Mouse (Mus musculus): ENCODE data around the gene Tnfrsf1b. TPM values are rescaled to one million over a fixed set of nuclear protein-coding genes. Genes with fewer than 3 reads are reported as not detected.

Tnfrsf1b gene
- polyA plus RNA-seq, 1 experiment from 2014 or later, result 2.9 TPM

DNA sequence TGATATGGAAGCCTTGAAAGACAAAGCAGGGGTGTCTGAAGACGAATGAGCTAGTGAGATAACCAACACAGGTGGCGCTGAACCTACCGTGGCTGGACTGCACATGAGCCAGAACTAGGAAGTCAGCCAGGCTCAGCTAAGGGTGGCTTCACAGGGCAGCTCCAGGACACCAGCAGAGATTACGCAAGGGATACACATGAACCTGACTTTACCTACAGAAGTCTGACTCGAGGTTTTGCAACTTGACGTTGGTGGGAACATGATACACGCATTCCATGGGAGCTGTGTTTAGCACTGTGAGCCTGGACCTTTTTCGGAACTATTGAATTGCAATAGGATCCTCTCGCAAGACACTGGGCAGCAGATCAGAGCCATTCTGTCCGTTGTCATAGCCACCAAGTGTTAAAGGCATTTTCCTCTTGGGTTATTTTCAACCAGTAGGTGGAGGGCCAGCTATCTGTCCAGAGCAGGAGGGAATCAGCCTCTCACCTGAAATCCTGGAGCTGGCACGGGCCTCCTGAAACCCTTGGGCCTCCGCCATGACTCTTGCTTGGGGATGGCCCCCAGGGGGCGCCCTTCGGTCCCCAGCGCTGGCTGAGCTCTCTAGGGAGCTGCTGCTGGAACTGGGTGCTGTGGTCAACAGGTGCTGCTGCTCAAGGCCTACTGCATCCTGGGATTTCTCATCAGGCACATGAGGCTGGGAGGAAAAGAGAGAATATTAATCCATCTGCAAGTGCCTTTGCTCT is 27.3 kb downstream of the Tnfrsf1b start:
- Histone ChIP-seq H3K4me3 (ENCODE audit: low read depth, low read length) (no peak overlapping the region), H3K4me2 (replicated peaks; ENCODE audit: low read depth) (no peak overlapping the region), H3K9me3 (ENCODE audit: control insufficient read depth) (no peaks in the 10 kb centered on the region), H3K4me1 (replicated peaks; ENCODE audit: control insufficient read depth, insufficient read depth, low read length) (no peaks in the 10 kb centered on the region), H3K27me3 (replicated peaks; ENCODE audit: control insufficient read depth, insufficient read depth, low read length) (no peaks in the 10 kb centered on the region), H3K9ac (ENCODE audit: low read depth, low read length) (no peak overlapping the region), H3K36me3 (ENCODE audit: control insufficient read depth, insufficient read depth) (peaks cover 20% of the 10 kb centered on the region; the same call in 1 of the 2 replicates), H3K27ac (ENCODE audit: low read depth, low read length) (no peak overlapping the region)
- TF ChIP-seq CTCF (IDR thresholded peaks at IDR 0.05; ENCODE audit: low read depth), result peak; percentile 73
- 63% methylated on average over 15 of the region's 15 CpGs for WGBS
- ATAC-seq, result no peak

GRCm38 (mm10) chr4:145217837-145218236 is 28.8 kb downstream of the Tnfrsf1b start:
- Histone ChIP-seq H3K9me3 (ENCODE audit: control insufficient read depth) (no peaks in the 10 kb centered on the region), H3K9ac (ENCODE audit: low read depth, low read length) (no peak overlapping the region), H3K4me1 (replicated peaks; ENCODE audit: control insufficient read depth, insufficient read depth, low read length) (no peaks in the 10 kb centered on the region), H3K27ac (ENCODE audit: low read depth, low read length) (no peak overlapping the region), H3K36me3 (ENCODE audit: control insufficient read depth, insufficient read depth) (peaks cover 13% of the 10 kb centered on the region; the same call in 1 of the 2 replicates), H3K27me3 (replicated peaks; ENCODE audit: control insufficient read depth, insufficient read depth, low read length) (no peaks in the 10 kb centered on the region), H3K4me3 (ENCODE audit: low read depth, low read length) (no peak overlapping the region), H3K4me2 (replicated peaks; ENCODE audit: low read depth) (no peak overlapping the region)
- WGBS, result 85% methylated on average over 5 of the region's 5 CpGs
- TF ChIP-seq CTCF (IDR thresholded peaks at IDR 0.05; ENCODE audit: low read depth), result no peak
- no peak for ATAC-seq

GRCm38 (mm10) chr4:145217046-145217445 is 29.6 kb downstream of the Tnfrsf1b start:
- ATAC-seq, result no peak
- Histone ChIP-seq H3K9me3 (ENCODE audit: control insufficient read depth) (no peaks in the 10 kb centered on the region), H3K9ac (ENCODE audit: low read depth, low read length) (no peak overlapping the region), H3K4me1 (replicated peaks; ENCODE audit: control insufficient read depth, insufficient read depth, low read length) (no peaks in the 10 kb centered on the region), H3K36me3 (ENCODE audit: control insufficient read depth, insufficient read depth) (peaks cover 9% of the 10 kb centered on the region; the same call in 1 of the 2 replicates), H3K27me3 (replicated peaks; ENCODE audit: control insufficient read depth, insufficient read depth, low read length) (no peaks in the 10 kb centered on the region), H3K4me3 (ENCODE audit: low read depth, low read length) (no peak overlapping the region), H3K4me2 (replicated peaks; ENCODE audit: low read depth) (no peak overlapping the region), H3K27ac (ENCODE audit: low read depth, low read length) (no peak overlapping the region)
- 80% methylated on average over 6 of the region's 6 CpGs for WGBS
- no peak for TF ChIP-seq CTCF (IDR thresholded peaks at IDR 0.05; ENCODE audit: low read depth)

DNA sequence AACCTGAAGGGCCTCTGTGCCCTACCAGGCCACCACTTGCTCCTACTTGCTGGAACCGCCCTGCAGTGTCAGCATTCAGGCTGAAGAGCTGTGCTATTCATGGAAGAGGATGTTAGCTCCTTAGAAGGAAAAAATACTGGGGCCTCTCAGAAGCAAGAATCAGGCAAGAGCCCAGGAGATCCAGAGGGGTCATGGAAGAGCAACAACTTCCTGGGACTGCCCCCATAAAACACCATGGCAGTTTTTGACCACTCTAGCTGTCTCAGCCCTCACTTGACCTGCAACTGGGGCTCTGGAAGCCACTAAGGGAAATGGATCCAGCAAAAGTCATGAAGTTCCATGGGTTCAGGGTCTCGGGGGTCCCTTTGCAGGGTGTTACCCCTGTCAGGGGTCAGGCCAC is 31.3 kb downstream of the Tnfrsf1b start:
- no peak overlapping the region for H3K4me2 ChIP-seq (replicated peaks; ENCODE audit: low read depth)
- H3K4me3 ChIP-seq (ENCODE audit: low read depth, low read length), result no peak overlapping the region
- no peaks in the 10 kb centered on the region for H3K9me3 ChIP-seq (ENCODE audit: control insufficient read depth)
- no peaks in the 10 kb centered on the region for H3K4me1 ChIP-seq (replicated peaks; ENCODE audit: control insufficient read depth, insufficient read depth, low read length)
- H3K27me3 ChIP-seq (replicated peaks; ENCODE audit: control insufficient read depth, insufficient read depth, low read length), result no peaks in the 10 kb centered on the region
- TF ChIP-seq CTCF (IDR thresholded peaks at IDR 0.05; ENCODE audit: low read depth), result no peak
- peaks cover 9% of the 10 kb centered on the region; the same call in 1 of the 2 replicates for H3K36me3 ChIP-seq (ENCODE audit: control insufficient read depth, insufficient read depth)
- WGBS, result 91% methylated on average over 2 of the region's 2 CpGs
- H3K9ac ChIP-seq (ENCODE audit: low read depth, low read length), result no peak overlapping the region
- H3K27ac ChIP-seq (ENCODE audit: low read depth, low read length), result no peak overlapping the region
- ATAC-seq, result no peak

GRCm38 (mm10) chr4:145214786-145215174 is 31.9 kb downstream of the Tnfrsf1b start:
- H3K27me3 ChIP-seq (replicated peaks; ENCODE audit: control insufficient read depth, insufficient read depth, low read length), result no peaks in the 10 kb centered on the region
- 38% methylated on average over 6 of the region's 6 CpGs for whole genome bisulfite sequencing

DNA sequence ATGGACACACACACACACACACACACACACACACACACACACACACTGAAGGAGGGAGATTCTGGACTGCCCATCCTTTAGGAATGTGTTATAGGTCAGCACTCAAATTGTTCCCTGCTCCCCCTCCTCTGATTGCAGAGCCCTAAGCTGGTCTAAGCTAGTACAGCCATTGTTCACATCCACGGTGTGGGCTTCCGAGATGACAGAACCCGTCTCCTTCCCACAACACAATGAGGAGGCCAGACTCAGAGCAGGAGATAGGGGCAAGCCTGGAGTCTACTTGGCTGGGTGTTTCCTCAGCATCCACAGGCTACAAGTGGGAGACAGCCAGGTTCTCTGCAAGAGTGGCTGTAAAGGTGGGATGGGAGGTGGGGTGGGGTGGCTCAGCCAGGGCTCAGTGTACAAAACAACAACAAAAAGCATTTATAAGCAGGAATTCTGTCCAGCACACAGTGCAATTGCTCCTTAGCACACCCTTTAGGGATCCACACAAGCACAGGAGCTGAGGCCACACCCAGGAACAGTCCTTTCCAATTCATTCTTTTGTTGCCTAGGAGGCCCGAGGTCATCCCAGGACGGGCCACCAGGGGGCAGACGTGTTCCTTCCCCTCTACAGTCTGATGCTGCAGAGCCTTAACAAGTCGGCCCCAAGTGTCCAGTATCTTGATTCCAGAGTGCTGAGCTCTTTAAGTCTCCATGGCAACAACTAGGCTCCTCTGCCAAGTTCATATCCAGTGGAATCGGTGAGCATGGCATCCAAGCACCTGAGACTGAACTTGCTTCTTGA is 32.5 kb downstream of the Tnfrsf1b start:
- Histone ChIP-seq H3K4me2 (replicated peaks; ENCODE audit: low read depth) (no peak overlapping the region), H3K9me3 (ENCODE audit: control insufficient read depth) (no peaks in the 10 kb centered on the region), H3K27me3 (replicated peaks; ENCODE audit: control insufficient read depth, insufficient read depth, low read length) (no peaks in the 10 kb centered on the region), H3K27ac (ENCODE audit: low read depth, low read length) (no peak overlapping the region), H3K4me3 (ENCODE audit: low read depth, low read length) (no peak overlapping the region), H3K4me1 (replicated peaks; ENCODE audit: control insufficient read depth, insufficient read depth, low read length) (no peaks in the 10 kb centered on the region), H3K36me3 (ENCODE audit: control insufficient read depth, insufficient read depth) (peaks cover 9% of the 10 kb centered on the region; the same call in 1 of the 2 replicates), H3K9ac (ENCODE audit: low read depth, low read length) (no peak overlapping the region)
- peak; percentile 99 for TF ChIP-seq CTCF (IDR thresholded peaks at IDR 0.05; ENCODE audit: low read depth)
- peak; percentile 77 for ATAC-seq
- WGBS, result 33% methylated on average over 8 of the region's 8 CpGs

More at GRCm38 (mm10) chr4:145214786-145215174, 31.9 kb downstream of the Tnfrsf1b start:
- Histone ChIP-seq H3K36me3 (ENCODE audit: control insufficient read depth, insufficient read depth) (peaks cover 9% of the 10 kb centered on the region; the same call in 1 of the 2 replicates), H3K4me1 (replicated peaks; ENCODE audit: control insufficient read depth, insufficient read depth, low read length) (no peaks in the 10 kb centered on the region), H3K27ac (ENCODE audit: low read depth, low read length) (no peak overlapping the region), H3K4me2 (replicated peaks; ENCODE audit: low read depth) (no peak overlapping the region), H3K4me3 (ENCODE audit: low read depth, low read length) (no peak overlapping the region), H3K9ac (ENCODE audit: low read depth, low read length) (no peak overlapping the region), H3K9me3 (ENCODE audit: control insufficient read depth) (no peaks in the 10 kb centered on the region)
- peak; percentile 15; the same call in 1 of the 2 replicates for ATAC-seq
- no peak for TF ChIP-seq CTCF (IDR thresholded peaks at IDR 0.05; ENCODE audit: low read depth)

Data from intestine, postnatal 0 days (tissue).